Mouse (Mus musculus) MEL (cell line): Measurements from ENCODE around the gene Hcls1. TPM values are rescaled to one million over a fixed set of nuclear protein-coding genes. Genes with fewer than 3 reads are reported as not detected.

Experiments used
- DNase-seq: peaks from one replicate; pipeline ENCODE4 v3.0.0; 2011; ENCODE audit warnings: low read depth, low spot score
- H3K27ac ChIP-seq: 2 replicates; pipeline ENCODE4 v1.5.1; 2012; ENCODE audit warnings: low read depth, mild to moderate bottlenecking, control low read depth, low read length, moderate library complexity; ENCODE audit not compliant: control insufficient read depth
- H3K27me3 ChIP-seq, 2 experiments: fragments of 150-350 bp in 1 of 2; sonication (generic) in 1 of 2; 2 replicates each; pipeline ENCODE4 v1.6.1; 2012; ENCODE audit warnings: low read length in 2 of 2, mild to moderate bottlenecking in 2 of 2, improper control_type of control experiment in 1 of 2, moderate library complexity in 1 of 2; ENCODE audit not compliant: insufficient read depth in 2 of 2, control insufficient read depth in 1 of 2
- H3K36me3 ChIP-seq, 2 experiments: 2 replicates each; pipeline ENCODE4 v1.6.1; 2012 to 2014; ENCODE audit warnings: low read length in 2 of 2, improper control_type of control experiment in 1 of 2, inconsistent platforms in 1 of 2, mild to moderate bottlenecking in 1 of 2; ENCODE audit not compliant: insufficient read depth in 2 of 2, control insufficient read depth in 1 of 2
- H3K4me1 ChIP-seq, 2 experiments: fragments of 150-350 bp in 1 of 2; sonication (generic) in 1 of 2; 2 replicates each; pipeline ENCODE4 v1.6.1; 2012; ENCODE audit warnings: low read length in 2 of 2, improper control_type of control experiment in 1 of 2, mild to moderate bottlenecking in 1 of 2; ENCODE audit not compliant: insufficient read depth in 2 of 2, control insufficient read depth in 1 of 2
- H3K4me3 ChIP-seq, 2 experiments: fragments of 150-350 bp in 1 of 2; sonication (generic) in 1 of 2; 2 replicates each; pipeline ENCODE4 v1.5.1; 2012; ENCODE audit warnings: low read depth in 2 of 2, low read length in 2 of 2, mild to moderate bottlenecking in 2 of 2, moderate library complexity in 2 of 2, control low read depth in 1 of 2, improper control_type of control experiment in 1 of 2; ENCODE audit not compliant: control insufficient read depth in 1 of 2, insufficient read depth in 1 of 2
- H3K79me2 ChIP-seq: 2 replicates; pipeline ENCODE4 v1.6.1; 2012; ENCODE audit warnings: mild to moderate bottlenecking, low read length, moderate library complexity; ENCODE audit not compliant: control insufficient read depth, poor library complexity, insufficient read depth
- H3K9ac ChIP-seq: 2 replicates; pipeline ENCODE4 v1.6.1; 2012; ENCODE audit warnings: low read depth, mild to moderate bottlenecking, control low read depth, low read length, moderate library complexity; ENCODE audit not compliant: control insufficient read depth, poor library complexity, severe bottlenecking
- H3K9me3 ChIP-seq: fragments of 150-350 bp; sonication (generic); replicated peaks from 2 replicates; pipeline ENCODE4 v1.6.1; 2012; ENCODE audit warnings: mild to moderate bottlenecking, low read length, improper control_type of control experiment, moderate library complexity; ENCODE audit not compliant: insufficient read depth
- BHLHE40 ChIP-seq: IDR thresholded peaks from 2 replicates; pipeline ENCODE4 v1.6.1; 2012; ENCODE audit warnings: low read depth, mild to moderate bottlenecking, inconsistent platforms, low read length, improper control_type of control experiment, borderline replicate concordance
- CTCF ChIP-seq, 3 experiments: IDR thresholded peaks in 2 of 3; conservative IDR thresholded peaks in 1 of 3; 2 replicates each; pipeline ENCODE4 v1.5.1; 2011 to 2012; ENCODE audit warnings: low read length in 3 of 3, low read depth in 2 of 3, mild to moderate bottlenecking in 2 of 3, improper control_type of control experiment in 1 of 3, inconsistent platforms in 1 of 3, mixed read lengths in 1 of 3, moderate library complexity in 1 of 3; ENCODE audit not compliant: control insufficient read depth in 1 of 3, insufficient read depth in 1 of 3, poor library complexity in 1 of 3, severe bottlenecking in 1 of 3
- E2F4 ChIP-seq: IDR thresholded peaks from 2 replicates; pipeline ENCODE4 v1.6.1; 2011; ENCODE audit warnings: low read depth, low read length, improper control_type of control experiment, borderline replicate concordance
- ELF1 ChIP-seq: IDR thresholded peaks from 2 replicates; pipeline ENCODE4 v1.6.1; 2014; ENCODE audit warnings: low read depth, mild to moderate bottlenecking, inconsistent platforms, low read length, improper control_type of control experiment, moderate library complexity
- EP300 ChIP-seq, 2 experiments: IDR thresholded peaks; 2 replicates each; pipeline ENCODE4 v1.6.1; 2011; ENCODE audit warnings: improper control_type of control experiment in 2 of 2, low read length in 2 of 2, low read depth in 1 of 2, mild to moderate bottlenecking in 1 of 2
- MAFK ChIP-seq: IDR thresholded peaks from 2 replicates; pipeline ENCODE4 v1.6.1; 2011; ENCODE audit warnings: low read depth, mild to moderate bottlenecking, low read length, improper control_type of control experiment, borderline replicate concordance
- MAX ChIP-seq: IDR thresholded peaks from 2 replicates; pipeline ENCODE4 v1.6.1; 2011; ENCODE audit warnings: low read length, improper control_type of control experiment
- MAZ ChIP-seq: IDR thresholded peaks from 2 replicates; pipeline ENCODE4 v1.6.1; 2012; ENCODE audit warnings: low read depth, mild to moderate bottlenecking, inconsistent platforms, low read length, improper control_type of control experiment
- MEF2A ChIP-seq: IDR thresholded peaks from 2 replicates; pipeline ENCODE4 v1.6.1; 2014; ENCODE audit warnings: low read depth, mild to moderate bottlenecking, inconsistent platforms, low read length, improper control_type of control experiment; ENCODE audit not compliant: poor library complexity, insufficient replicate concordance, severe bottlenecking; ENCODE audit errors: extremely low read depth
- MYB ChIP-seq: IDR thresholded peaks from 2 replicates; pipeline ENCODE4 v1.6.1; 2011; ENCODE audit warnings: mild to moderate bottlenecking, low read depth, low read length, improper control_type of control experiment
- POLR2A ChIP-seq, 2 experiments: IDR thresholded peaks; 2 replicates each; pipeline ENCODE4 v1.6.1; 2011 to 2012; ENCODE audit warnings: low read length in 2 of 2, mild to moderate bottlenecking in 2 of 2, control low read depth in 1 of 2, improper control_type of control experiment in 1 of 2, low read depth in 1 of 2, moderate library complexity in 1 of 2; ENCODE audit not compliant: control insufficient read depth in 1 of 2, insufficient read depth in 1 of 2, poor library complexity in 1 of 2
- POLR2AphosphoS2 ChIP-seq: IDR thresholded peaks from 2 replicates; pipeline ENCODE4 v1.6.1; 2011; ENCODE audit warnings: low read length, improper control_type of control experiment
- POLR2AphosphoS5 ChIP-seq: IDR thresholded peaks from 2 replicates; pipeline ENCODE4 v1.6.1; 2012; ENCODE audit warnings: low read depth, borderline replicate concordance, mild to moderate bottlenecking, inconsistent platforms, low read length, moderate library complexity, mixed read lengths
- RAD21 ChIP-seq: IDR thresholded peaks from 2 replicates; pipeline ENCODE4 v1.6.1; 2011; ENCODE audit warnings: mild to moderate bottlenecking, low read depth, low read length, improper control_type of control experiment
- RCOR1 ChIP-seq: IDR thresholded peaks from 2 replicates; pipeline ENCODE4 v1.6.1; 2012; ENCODE audit warnings: low read depth, mild to moderate bottlenecking, inconsistent platforms, low read length, improper control_type of control experiment
- SIN3A ChIP-seq: IDR thresholded peaks from 2 replicates; pipeline ENCODE4 v1.6.1; 2012; ENCODE audit warnings: low read length, improper control_type of control experiment, inconsistent platforms
- TCF12 ChIP-seq: IDR thresholded peaks from 2 replicates; pipeline ENCODE4 v1.6.1; 2014; ENCODE audit warnings: low read depth, mild to moderate bottlenecking, inconsistent platforms, low read length, improper control_type of control experiment, moderate library complexity
- UBTF ChIP-seq: IDR thresholded peaks from 2 replicates; pipeline ENCODE4 v1.6.1; 2012; ENCODE audit warnings: low read depth, mild to moderate bottlenecking, inconsistent platforms, low read length, improper control_type of control experiment, moderate library complexity, borderline replicate concordance; ENCODE audit not compliant: insufficient read depth
- USF2 ChIP-seq, 2 experiments: IDR thresholded peaks; 2 replicates each; pipeline ENCODE4 v1.6.1; 2011 to 2012; ENCODE audit warnings: improper control_type of control experiment in 2 of 2, low read length in 2 of 2, borderline replicate concordance in 1 of 2, inconsistent platforms in 1 of 2, low read depth in 1 of 2, mild to moderate bottlenecking in 1 of 2; ENCODE audit not compliant: insufficient read depth in 1 of 2
- ZC3H11A ChIP-seq: IDR thresholded peaks from 2 replicates; pipeline ENCODE4 v1.6.1; 2012; ENCODE audit warnings: low read depth, mild to moderate bottlenecking, inconsistent platforms, low read length, improper control_type of control experiment
- ZKSCAN1 ChIP-seq: IDR thresholded peaks from 2 replicates; pipeline ENCODE4 v1.6.1; 2012; ENCODE audit warnings: low read depth, mild to moderate bottlenecking, inconsistent platforms, low read length, improper control_type of control experiment, moderate library complexity
- ZMIZ1 ChIP-seq: IDR thresholded peaks from 2 replicates; pipeline ENCODE4 v1.6.1; 2012; ENCODE audit warnings: low read depth, mild to moderate bottlenecking, inconsistent platforms, low read length, improper control_type of control experiment, moderate library complexity
- polyA plus RNA-seq, 2 experiments: library from polyadenylated mRNA; stranded (reverse) in 1 of 2; unstranded in 1 of 2; fragments of >175 nt in 1 of 2; fragments of >200 nt in 1 of 2; gene quantifications; 2 replicates each; pipeline versions ENCODE4 v1.2.1 to v1.2.4; 2012; ENCODE audit warnings: low replicate concordance in 2 of 2, low read depth in 1 of 2; ENCODE audit not compliant: insufficient read length in 2 of 2, insufficient read depth in 1 of 2, missing spikeins in 1 of 2
- total RNA-seq: library from RNA; depleted of rRNA; stranded (reverse); fragments of 300-350 nt; gene quantifications from 2 replicates; pipeline ENCODE4 v1.2.3, GENCODE M21; 2012

Hcls1 gene
- total and polyA plus RNA-seq, 3 experiments = 57.4 to 91.4 TPM; not detected in 1

- Histone ChIP-seq H3K36me3 (peaks cover 0 to 2% of the 10 kb centered on the region in 2 experiments; a peak in 2 of 4 replicates), H3K9ac (no peak overlapping the region), H3K9me3 (no peaks in the 10 kb centered on the region), H3K79me2 (no peaks in the 10 kb centered on the region), H3K4me3 (no peak overlapping the region), H3K4me1 (no peaks in the 10 kb centered on the region), H3K27ac (no peak overlapping the region), H3K27me3 (no peaks in the 10 kb centered on the region)
- DNase-seq = no peak
- TF ChIP-seq POLR2AphosphoS2 (no peak), ZKSCAN1 (no peak), ELF1 (no peak), MYB (no peak), RAD21 (no peak), EP300 (IDR thresholded peaks at IDR 0.05; ENCODE audit: low read depth in 1 of 2, low read length in 2 of 2) (no peak), POLR2AphosphoS5 (no peak), POLR2A (IDR thresholded peaks at IDR 0.05; ENCODE audit: control insufficient read depth in 1 of 2, insufficient read depth in 1 of 2, low read depth in 1 of 2, low read length in 2 of 2, poor library complexity in 1 of 2) (no peak), ZMIZ1 (no peak), USF2 (IDR thresholded peaks at IDR 0.05; ENCODE audit: borderline replicate concordance in 1 of 2, insufficient read depth in 1 of 2, low read depth in 1 of 2, low read length in 2 of 2) (no peak), MAX (no peak), UBTF (no peak), MAFK (no peak), BHLHE40 (no peak), RCOR1 (no peak)
Observed at GRCm38 (mm10) chr16:36929216-36929615, 5.6 kb upstream of the Hcls1 start.

GRCm38 (mm10) chr16:36930231-36931136 is 4.3 kb upstream of the Hcls1 start:
- H3K79me2 ChIP-seq = no peaks in the 10 kb centered on the region
- no peak overlapping the region for H3K9ac ChIP-seq
- H3K27ac ChIP-seq = no peak overlapping the region
- peaks cover 0 to 5% of the 10 kb centered on the region in 2 experiments; a peak in 3 of 4 replicates for H3K36me3 ChIP-seq
- no peaks in the 10 kb centered on the region for H3K27me3 ChIP-seq
- TF ChIP-seq MYB = no peak
- no peak for TF ChIP-seq POLR2AphosphoS5
- TF ChIP-seq POLR2AphosphoS2 = no peak
- no peak for TF ChIP-seq SIN3A
- TF ChIP-seq CTCF (IDR thresholded peaks at IDR 0.05 in 2 of 3, conservative IDR thresholded peaks at IDR 0.05 in 1 of 3; ENCODE audit: control insufficient read depth in 1 of 3, insufficient read depth in 1 of 3, low read depth in 2 of 3, low read length in 3 of 3, poor library complexity in 1 of 3, severe bottlenecking in 1 of 3) = no peak
- no peak for TF ChIP-seq MEF2A
- TF ChIP-seq E2F4 = no peak
- no peak for TF ChIP-seq MAZ
- TF ChIP-seq MAX = no peak
- TF ChIP-seq TCF12 = no peak
- TF ChIP-seq ZC3H11A = no peak
- TF ChIP-seq RAD21 = no peak
- H3K4me3 ChIP-seq = no peak overlapping the region
- no peaks in the 10 kb centered on the region for H3K9me3 ChIP-seq
- H3K4me1 ChIP-seq = peaks cover 0 to 3% of the 10 kb centered on the region in 2 experiments; a peak in 2 of 4 replicates
- no peak for DNase-seq
